Mouse (Mus musculus): Measurements from ENCODE around the gene Ank2. TPM values are rescaled to one million over a fixed set of nuclear protein-coding genes. Genes with fewer than 3 reads are reported as not detected.
A peak's percentile ranks its signal among the peaks of the same experiment; 100 is the strongest.

Gene Ank2
- total RNA-seq, 2 experiments from 2014 or later, result 787 to 814 TPM

DNA sequence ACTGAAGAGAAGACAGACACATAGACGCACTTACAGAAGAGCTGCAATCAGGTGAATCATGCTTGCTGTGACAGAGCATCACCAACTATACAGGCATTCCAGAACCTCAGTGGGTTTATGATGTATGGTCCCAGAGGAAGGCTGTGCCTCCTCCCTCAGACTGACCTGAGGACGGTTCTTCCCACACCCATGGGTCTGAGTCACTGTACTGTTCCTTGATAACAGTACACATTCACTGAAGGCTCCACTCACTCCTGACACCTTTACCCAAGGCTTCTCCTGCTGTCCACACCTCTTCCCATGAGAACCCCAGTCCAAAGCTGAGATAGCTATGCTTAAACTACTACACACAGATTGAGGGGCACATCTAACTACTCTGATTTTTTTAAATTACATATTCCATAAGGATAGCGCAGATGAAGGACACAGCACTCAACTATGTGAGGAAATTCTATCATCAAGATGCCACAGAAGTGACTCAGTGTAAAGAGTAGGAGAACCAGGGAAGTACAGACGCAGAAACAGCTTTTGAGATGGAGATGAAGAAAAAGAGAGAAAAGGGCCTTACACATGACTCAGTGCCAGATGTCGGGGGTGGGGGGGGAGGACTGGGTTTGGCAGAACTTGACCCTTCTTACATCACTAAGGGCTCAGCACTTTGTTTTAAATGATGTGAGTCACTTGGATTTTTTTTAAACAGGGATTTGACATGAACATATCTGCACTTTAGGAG is 435.3 kb downstream of the Ank2 start:
- DNase-seq (ENCODE audit: low spot score in 2 of 2), result no peak

DNA sequence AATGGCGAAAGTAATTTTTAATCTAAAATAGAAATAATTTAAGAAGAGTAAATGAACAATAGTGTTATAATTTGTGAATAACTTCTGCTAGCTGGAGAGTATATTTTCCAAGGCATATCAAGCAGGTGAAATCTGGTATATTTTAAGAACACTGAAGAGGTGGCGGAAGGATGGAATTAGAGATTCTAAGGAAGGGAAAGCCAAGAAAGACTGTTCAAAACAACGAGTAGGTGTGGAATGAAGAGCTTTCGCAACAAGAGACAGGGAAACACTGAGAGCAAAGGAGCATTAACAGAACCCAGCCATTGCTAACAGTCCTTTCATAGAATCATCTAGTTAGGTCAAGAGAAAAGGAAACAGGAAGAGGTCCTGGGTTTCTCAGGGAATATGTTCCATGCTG is 439.5 kb downstream of the Ank2 start:
- DNase-seq (ENCODE audit: low spot score in 2 of 2), result no peak

DNA sequence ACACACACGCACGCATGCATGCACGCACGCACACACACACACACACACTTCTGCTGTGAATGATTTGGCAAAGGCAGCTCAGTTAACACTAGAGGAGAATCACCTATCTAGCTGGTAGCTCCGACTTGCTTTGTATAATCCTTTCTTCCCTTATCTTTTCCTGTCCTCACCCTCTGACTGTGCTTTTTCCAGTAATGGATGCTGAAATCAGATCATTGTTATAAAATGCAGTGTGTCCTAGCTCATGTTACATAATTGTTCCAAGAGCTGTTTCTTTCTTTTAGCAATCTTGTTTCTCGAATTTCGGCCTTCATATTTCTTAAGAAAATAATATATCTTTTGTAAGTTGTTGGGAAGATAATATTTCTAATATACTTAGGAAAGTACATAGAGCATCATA is 457.9 kb downstream of the Ank2 start:
- DNase-seq (ENCODE audit: low spot score in 2 of 2), result no peak

DNA sequence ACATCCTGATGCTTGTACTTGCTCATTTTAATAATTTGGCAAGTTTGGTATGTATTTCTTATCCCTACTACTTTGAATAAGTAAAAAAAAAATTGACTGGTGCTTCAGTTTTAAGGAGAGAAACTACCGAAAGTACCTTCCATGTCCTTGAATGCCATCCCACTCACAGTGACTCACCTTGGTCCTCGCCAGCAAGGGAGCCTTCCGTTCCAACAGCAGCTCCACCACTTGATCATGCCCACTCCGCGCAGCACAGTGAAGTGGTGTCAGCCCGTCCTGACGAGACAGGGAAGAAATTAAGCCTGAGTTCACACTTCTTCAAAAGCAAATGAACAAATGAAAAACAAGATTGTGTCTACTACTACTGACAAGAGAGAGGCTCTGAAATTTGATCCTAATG is 460.6 kb downstream of the Ank2 start:
- peak; percentile 57 to 69 for DNase-seq (ENCODE audit: low spot score in 2 of 2)

DNA sequence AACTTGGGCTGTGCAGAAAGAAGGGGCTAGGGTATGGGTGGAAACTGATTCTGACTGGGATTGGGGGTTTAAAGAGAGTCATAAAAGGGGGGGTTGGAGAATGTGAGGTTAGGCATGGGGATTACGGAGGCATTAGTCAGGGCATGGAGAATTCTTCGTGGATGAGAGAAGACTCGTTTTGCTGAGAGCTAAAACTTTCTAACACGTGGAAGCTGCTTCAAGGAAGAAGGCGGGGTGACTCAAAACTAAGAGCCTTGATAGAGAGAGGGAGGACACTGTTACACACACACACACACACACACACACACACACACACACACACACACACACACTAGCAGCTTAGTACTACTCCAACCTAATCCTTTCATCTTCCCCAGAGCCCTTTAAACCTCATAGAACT is 463.0 kb downstream of the Ank2 start:
- DNase-seq (ENCODE audit: low spot score in 2 of 2), result no peak

DNA sequence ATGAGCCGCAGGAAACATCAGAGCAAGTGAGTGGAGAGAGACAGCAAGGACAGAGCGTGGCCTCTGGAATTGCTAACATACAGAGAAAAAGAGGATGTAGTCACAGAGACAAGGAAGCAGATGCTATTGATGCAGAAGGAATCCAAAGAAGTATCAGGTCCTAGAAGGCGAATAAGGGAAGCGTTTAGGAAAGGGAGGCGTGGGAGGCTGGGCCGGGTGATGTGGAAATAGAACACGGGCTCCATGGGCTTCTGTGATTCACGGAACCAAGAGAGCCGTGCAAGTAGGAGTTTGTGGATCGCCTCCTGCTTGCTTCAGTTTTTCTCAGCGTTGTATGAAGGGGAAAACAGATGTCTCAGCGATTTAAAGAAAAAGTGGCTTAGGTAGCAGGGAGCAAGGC is 463.6 kb downstream of the Ank2 start:
- peak; percentile 75 to 86 for DNase-seq (ENCODE audit: low spot score in 2 of 2)

DNA sequence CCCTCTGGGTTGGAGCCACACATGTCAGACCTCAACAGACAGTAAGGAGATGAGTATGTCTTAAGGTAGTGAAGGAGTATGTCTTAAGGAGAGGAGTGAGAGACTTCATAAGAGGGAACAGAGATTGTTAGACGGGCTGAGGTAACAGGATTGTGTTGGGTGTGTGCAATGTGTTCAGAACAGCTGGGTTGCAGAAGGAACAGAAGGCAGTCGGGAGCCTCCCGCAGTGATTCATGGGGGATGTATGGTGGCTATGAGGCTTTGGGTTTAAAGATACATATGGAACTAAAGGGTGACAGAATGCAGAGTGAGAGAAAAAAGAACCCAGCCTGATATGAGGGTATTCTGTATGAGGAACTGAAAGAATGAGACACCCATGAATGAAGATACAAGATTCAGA is 464.2 kb downstream of the Ank2 start:
- DNase-seq (ENCODE audit: low spot score in 2 of 2), result no peak

DNA sequence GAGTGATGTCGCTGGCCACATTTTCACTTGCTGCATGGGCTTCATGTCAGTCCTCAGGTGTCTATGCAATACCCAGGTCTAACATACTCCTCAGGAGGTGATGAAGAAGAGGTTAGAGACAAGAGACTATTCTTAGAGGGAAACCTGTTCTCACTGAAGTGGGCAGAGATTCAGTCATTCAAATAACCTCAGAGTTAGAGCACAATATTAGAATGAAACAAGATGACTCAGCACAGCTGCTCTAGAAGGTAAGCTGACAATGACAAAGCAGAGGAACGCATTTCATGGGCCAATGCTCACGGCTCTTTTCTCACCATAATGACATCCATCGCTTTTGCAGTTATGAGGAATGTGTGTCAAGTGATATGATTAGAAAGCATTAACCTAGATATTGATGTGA is 475.2 kb downstream of the Ank2 start:
- DNase-seq (ENCODE audit: low spot score in 2 of 2), result no peak

DNA sequence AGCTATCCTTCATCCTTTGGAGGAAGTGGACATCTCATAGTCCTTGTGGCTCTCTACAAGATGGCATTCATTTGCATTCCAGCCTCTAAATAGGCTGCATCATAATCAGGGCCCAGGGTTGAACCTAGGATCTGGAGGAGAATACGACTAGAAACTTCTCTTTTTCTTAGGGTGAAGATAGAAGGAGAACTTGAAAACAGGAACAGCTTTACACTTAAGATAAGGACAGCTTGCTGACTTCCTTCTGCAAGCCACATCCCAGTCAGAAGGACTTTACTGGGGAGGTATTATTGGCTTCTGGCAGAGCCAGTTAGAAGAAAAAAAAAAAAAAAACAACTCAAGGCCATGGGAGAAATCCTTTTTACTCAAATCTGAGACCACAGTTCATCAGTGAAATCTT is 479.0 kb downstream of the Ank2 start:
- no peak for DNase-seq (ENCODE audit: low spot score in 2 of 2)

DNA sequence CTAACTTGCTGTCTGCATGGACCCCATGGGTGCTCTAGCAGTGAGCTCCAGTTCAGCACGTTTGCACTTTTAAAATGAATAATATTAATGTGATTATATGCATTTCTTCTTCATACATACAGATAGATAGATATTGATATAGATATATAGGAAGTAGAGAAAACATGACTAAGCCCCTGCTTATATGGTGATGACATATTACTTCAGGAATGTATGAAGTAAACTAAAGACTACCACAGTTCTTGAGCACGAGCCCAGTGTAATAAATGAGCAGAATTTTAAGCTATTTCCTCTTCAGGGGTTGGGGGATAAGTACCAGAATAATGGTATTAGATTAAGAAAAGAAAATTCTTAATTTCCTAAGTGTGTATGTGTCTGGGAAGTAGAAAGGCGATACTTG is 479.4 kb downstream of the Ank2 start:
- DNase-seq (ENCODE audit: low spot score in 2 of 2), result no peak

DNA sequence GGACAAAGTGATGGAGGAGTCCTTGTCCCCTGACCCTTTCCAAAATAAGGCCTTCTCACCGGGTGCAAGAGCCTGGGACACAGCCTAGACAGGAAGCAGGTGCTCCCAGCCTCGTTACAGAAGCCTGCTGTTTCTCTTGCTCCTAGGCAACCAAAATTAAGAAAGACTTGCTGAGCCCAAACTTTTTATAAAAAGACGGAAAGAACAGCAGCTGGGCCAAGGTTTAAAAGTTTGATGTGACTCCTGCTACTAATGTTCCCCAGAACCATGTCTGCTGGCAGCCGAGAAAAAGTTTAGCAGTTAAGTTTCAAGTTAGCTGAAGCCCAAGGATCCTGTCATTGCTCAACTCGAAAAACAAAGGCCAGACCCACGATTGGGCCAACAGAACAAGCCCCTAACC is 480.0 kb downstream of the Ank2 start:
- no peak for DNase-seq (ENCODE audit: low spot score in 2 of 2)

DNA sequence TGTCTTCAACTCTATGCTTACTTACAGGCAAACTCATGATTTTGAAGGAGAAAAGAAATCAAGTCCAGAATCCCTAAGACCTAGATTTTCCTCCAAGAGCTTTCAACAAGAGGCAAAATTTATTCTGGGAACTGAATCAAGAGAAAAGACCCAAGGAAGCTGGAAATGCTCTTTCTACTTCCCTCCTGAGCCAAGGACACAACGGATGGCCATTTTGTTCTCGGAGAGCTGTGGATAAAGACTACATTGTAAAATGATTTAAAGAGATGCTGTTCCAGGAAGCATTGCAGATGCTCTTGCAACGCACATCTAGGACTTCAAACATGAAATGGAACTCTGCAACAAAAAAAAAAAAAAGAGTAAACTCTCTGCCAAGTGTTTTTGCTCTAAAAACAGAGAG is 481.6 kb downstream of the Ank2 start:
- DNase-seq (ENCODE audit: low spot score in 2 of 2), result no peak

DNA sequence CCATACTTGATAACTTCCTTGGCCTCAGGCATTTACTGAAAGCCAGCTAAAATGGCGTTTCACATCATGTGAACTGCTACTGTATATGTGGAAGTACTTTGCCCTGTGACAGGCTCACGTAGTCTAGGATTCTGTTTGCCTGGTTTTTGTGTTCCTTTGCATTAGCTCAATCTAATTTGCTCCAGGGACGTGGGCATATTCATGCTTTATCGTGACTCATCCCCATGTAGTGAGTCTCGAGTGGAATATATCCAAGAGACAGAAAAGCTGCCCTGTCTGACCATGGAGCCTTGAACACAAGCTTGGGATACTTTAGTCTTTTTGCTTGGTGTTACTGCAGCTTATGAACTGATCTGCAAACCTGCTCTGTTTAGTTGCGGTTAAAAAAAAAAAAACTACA is 483.6 kb downstream of the Ank2 start:
- no peak for DNase-seq (ENCODE audit: low spot score in 2 of 2)

DNA sequence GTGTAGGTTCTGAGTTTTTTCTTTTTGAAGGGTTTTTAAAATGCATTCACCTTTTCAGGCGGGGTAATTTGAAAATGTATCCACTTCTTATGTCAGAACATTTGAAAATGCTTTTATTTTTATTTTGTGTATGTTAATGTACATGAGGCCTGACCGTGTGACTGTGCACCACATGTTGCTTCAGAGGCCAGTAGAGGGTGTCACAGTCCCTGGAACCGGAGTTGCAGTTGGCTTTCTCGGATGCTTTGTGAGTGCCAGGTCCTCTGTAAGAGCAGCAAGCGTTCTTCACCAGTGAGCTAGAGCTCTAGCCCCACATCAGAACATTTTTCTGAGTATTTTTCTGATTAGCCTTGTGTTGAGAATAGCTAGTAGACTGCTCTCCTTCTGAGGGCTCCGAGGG is 484.0 kb downstream of the Ank2 start:
- no peak for DNase-seq (ENCODE audit: low spot score in 2 of 2)

DNA sequence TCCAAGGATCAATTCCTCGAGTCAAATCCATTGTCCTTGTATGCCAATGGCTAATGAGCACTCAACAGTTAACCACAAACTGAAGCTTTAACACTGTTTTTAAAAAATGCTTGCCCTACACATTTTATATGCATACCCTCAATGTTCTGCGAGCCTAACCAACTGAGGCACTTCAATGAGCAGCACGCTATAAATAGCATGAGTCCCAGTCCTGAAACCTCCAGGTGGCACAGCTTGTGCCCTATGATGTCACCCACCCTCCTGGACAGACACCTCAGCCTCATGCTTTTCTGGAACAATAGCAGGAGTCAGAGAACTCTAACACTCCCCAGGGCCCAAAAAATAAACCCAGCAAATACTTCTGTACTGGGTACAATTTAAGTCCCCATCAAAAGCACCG is 485.2 kb downstream of the Ank2 start:
- DNase-seq (ENCODE audit: low spot score in 2 of 2), result no peak

DNA sequence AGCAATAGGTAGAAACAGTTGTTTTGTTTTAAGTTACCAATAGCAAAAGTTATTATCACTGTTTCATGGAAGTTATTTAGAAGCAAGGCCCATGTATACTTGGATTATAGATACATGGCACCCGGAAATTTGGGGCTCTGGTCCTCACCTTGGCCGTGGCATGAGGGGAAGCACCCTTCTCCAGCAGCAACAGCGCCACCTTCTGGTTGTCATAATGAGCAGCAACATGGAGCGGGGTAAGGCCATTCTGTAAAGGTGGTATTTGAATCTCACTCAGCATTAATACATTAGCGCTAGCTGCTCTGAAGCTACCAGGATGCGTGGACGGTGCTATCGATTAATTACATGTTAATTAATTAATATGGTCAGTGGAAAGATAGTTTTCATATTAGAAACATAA is 486.6 kb downstream of the Ank2 start:
- no peak for DNase-seq (ENCODE audit: low spot score in 2 of 2)

DNA sequence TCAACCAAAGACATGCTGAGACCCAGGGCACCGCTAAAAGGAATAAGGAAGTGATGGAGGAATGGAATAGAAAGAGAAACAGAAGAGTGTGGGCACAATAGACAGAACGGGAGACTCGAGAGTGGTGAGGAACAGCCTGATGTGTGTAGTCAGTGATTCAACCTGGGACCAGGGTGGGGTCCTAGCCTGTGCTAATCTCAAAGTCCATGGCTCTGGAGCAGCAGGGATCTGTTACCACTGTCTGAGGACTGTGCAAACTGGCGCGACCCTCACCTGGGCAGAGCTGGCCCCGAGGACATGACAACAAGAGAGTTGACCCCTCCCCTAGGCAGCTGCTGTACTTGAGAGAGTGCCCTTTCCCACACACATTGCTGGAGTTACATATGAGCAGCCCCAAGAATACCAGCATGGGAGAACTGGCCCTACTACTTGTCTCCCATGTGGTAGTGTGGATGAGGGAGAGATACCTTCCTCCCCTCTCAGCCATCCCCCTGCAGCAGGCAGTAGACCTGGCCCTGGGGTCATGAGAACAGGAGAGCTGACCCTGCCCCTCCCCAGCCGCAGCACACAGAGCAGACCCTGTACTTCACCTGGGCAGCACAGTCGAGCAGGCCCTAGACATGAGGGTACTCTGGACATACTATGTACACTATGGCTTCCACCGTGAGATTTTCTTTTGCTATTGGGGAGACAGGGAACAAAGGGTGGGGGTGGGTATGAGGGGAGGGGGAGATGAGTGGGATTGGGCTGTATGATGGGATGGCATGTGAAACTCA is 493.1 kb downstream of the Ank2 start:
- no peak for DNase-seq (ENCODE audit: low spot score in 2 of 2)

DNA sequence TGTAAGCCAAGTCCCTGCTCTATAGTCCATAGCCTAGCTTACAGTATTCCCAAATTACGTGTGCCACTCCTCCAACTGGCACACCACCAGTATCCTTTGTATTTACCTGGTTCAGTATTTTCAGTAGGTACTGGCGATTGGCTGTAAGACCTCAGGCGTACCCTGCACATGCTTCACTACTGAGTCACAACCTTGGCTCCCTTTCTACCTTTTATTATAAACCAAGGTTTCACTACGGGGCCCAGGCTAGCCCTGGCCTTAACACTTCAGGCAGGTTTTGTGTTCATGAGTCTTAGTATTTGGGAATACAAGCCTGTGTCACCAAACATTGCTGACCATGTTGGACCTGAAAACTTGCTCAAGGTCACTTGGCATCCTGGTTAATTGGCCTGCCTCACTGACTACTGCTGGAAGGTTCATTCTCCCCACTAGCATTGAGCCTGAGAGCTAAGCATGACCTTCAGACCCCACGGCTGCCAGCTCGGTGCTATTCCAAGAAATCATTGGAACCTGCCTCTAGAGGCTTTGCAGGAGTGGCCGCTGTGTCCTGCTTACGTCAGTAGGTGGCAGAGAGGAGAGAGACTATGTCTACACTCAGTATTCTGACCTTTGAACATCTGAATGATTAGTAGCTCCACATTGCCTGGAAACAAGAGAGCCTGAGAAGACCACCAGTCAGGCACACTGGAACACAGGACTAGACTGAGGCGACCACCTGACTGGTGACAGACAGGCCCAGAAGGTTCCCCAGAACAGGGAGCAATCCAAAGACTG is 494.1 kb downstream of the Ank2 start:
- DNase-seq (ENCODE audit: low spot score in 2 of 2), result no peak

DNA sequence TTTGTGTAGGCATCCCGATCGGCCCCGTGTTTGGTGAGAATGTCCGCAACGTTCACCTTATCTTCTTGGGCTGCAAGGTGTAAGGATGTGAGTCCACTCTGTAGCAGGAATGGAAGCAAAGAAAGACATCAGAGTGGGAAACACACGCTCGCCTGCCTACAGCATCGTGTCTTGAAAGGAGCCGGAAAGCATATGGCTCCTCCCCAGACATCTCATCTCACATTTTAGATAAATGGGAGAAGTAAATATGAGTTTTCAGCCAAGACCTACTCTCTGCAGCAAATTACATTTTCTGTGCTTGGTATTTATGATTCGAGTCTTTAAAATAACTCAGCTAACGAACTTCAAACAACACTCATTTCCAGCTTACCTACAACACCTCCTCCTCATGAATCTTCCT is 495.2 kb downstream of the Ank2 start:
- no peak for DNase-seq (ENCODE audit: low spot score in 2 of 2)

DNA sequence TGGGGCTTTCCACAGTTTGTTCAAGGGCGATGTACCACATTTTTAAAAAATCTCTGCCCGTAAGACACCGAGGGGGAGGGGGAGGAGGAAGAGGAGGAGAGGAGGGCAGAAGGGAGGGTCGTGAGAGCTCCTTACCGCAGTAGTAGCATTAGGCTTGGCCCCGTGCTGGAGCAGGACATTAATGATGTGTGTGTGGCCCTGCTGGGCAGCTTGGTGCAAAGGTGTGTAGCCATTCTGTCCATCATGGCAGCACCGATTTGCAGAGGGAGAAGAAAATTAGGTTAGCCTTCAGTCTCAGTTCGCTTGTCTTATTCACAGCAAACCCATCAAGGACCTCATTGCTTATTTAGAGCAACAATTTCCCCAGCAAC is 500.4 kb downstream of the Ank2 start:
- no peak for DNase-seq (ENCODE audit: low spot score in 2 of 2)

DNA sequence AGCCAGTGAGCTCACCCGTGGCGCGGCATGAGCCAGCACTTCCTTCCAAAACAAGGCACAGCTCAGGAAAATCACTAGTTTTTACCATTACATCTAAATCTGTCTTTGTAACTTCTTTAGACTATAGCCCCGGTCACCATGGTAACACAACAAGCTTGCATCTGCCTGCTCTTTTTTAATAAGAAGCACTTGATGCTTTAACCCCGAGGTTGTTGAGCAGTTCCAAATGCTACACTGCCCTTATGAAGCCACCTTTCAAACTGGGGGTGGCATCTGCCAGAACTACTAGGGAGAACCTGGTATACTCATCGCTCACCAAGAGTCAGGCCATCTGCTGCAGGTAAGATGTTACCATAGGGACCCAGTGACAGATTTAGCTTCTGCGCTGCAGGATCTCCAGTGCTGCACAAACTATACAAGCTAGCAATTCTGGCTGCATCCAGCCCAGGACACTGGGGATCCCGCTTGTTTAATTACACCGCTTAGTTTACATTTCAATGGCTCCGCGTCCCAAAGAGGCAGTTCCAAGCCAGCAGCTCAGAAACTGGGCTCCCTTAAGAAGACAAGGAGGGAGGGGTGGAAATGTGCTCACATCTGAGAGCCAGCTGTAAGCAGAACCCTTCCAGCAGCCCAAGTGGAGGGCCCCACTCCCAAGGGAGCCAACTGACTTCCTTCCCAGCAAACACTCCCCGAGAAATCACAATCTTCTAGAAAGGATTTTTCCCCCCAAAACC is 501.0 kb downstream of the Ank2 start:
- DNase-seq (ENCODE audit: low spot score in 2 of 2), result peak; percentile 39 to 61
